Mouse (Mus musculus) gastrocnemius, adult 8-10 months (tissue): ENCODE data around the gene Ap3d1. TPM values are rescaled to one million over a fixed set of nuclear protein-coding genes. Genes with fewer than 3 reads are reported as not detected.

Experiments used
- DNase-seq, 2 experiments: peaks; one replicate each; pipeline ENCODE4 v3.0.0; 2022; ENCODE audit warnings: low spot score in 2 of 2
- total RNA-seq, 4 experiments: library from RNA; stranded (reverse); gene quantifications; 2 replicates each; pipeline ENCODE4 v1.2.4; 2022

Ap3d1 gene
- total RNA-seq, 4 experiments from 2014 or later: 24.1 to 29.3 (median 27.8) TPM

- DNase-seq: no peak
Observed at GRCm38 (mm10) chr10:80684984-80685383, 57.1 kb downstream of the Ap3d1 start.

- peak; percentile 35 to 47 for DNase-seq
Observed at GRCm38 (mm10) chr10:80684214-80684613, 57.9 kb downstream of the Ap3d1 start.

- DNase-seq: no peak
Observed at GRCm38 (mm10) chr10:80683647-80684046, 58.4 kb downstream of the Ap3d1 start.

GRCm38 (mm10) chr10:80682003-80682402, 60.1 kb downstream of the Ap3d1 start:
- DNase-seq: no peak

- no peak for DNase-seq
Observed at GRCm38 (mm10) chr10:80680260-80680696, 61.8 kb downstream of the Ap3d1 start.

GRCm38 (mm10) chr10:80679556-80680259, 62.4 kb downstream of the Ap3d1 start:
- peak in 1 of 2 experiments; percentile 44 for DNase-seq

GRCm38 (mm10) chr10:80678601-80679377, 63.3 kb downstream of the Ap3d1 start:
- no peak for DNase-seq

GRCm38 (mm10) chr10:80677942-80678436, 64.1 kb downstream of the Ap3d1 start, which contains the start of gene Mknk2:
Mknk2 (minus strand) TSS chr10:80678112.
- DNase-seq: peak; percentile 89 to 94

- no peak for DNase-seq
Observed at GRCm38 (mm10) chr10:80677128-80677875, 64.8 kb downstream of the Ap3d1 start.

- peak; percentile 98 to 99 for DNase-seq
Observed at GRCm38 (mm10) chr10:80676198-80676928, 65.7 kb downstream of the Ap3d1 start.

- DNase-seq: no peak
Observed at GRCm38 (mm10) chr10:80675405-80676197, 66.5 kb downstream of the Ap3d1 start.

GRCm38 (mm10) chr10:80674851-80675404, 67.1 kb downstream of the Ap3d1 start:
- no peak for DNase-seq

GRCm38 (mm10) chr10:80674161-80674711, 67.8 kb downstream of the Ap3d1 start:
- peak in 1 of 2 experiments; percentile 57 for DNase-seq

GRCm38 (mm10) chr10:80673690-80674089, 68.4 kb downstream of the Ap3d1 start:
- no peak for DNase-seq

GRCm38 (mm10) chr10:80671936-80672690, 70.0 kb downstream of the Ap3d1 start:
- DNase-seq: no peak

- peak in 1 of 2 experiments; percentile 71 for DNase-seq
Observed at GRCm38 (mm10) chr10:80671251-80671650, 70.8 kb downstream of the Ap3d1 start.

GRCm38 (mm10) chr10:80670531-80670930, 71.5 kb downstream of the Ap3d1 start:
- no peak for DNase-seq

- peak; percentile 79 to 87 for DNase-seq
Observed at GRCm38 (mm10) chr10:80669737-80670485, 72.2 kb downstream of the Ap3d1 start.
